Mouse (Mus musculus) NIH3T3 (cell line): ENCODE measurements around the gene Mt2.

ENCODE experiments used
- DNase-seq: peaks from one replicate; pipeline ENCODE4 v3.0.0-alpha.2; 2012; ENCODE audit warnings: low read depth

Mt2 gene

GRCm38 (mm10) chr8:94199202-94199869 is 26.9 kb downstream of the Mt2 start:
- DNase-seq: peak; percentile 92

GRCm38 (mm10) chr8:94204043-94204442 is 31.6 kb downstream of the Mt2 start:
- DNase-seq: no peak

- peak; percentile 92 for DNase-seq
Measured at GRCm38 (mm10) chr8:94205736-94206135, 33.3 kb downstream of the Mt2 start.

GRCm38 (mm10) chr8:94206256-94206655 is 33.8 kb downstream of the Mt2 start:
- DNase-seq: no peak

GRCm38 (mm10) chr8:94207491-94207890 is 35.0 kb downstream of the Mt2 start:
- DNase-seq: no peak

DNA sequence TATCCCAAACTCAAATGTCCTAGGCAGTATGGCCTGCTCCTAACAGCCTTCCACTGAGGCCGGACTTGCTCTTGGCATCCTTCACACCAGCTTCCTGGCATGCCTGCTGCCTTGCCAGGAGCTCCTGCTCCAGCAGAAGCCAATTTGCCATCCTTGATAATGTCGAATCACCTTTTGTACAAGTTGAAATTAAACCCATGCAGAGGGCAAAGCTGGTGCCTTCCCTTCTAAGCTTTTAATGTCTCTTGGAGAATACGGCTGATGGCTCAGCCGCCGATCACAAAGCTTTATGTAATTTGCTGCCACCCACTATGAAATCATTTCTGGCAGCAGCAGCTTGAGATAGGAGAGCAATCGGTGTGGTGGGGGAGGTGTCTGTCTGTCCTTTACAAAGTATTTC is 37.2 kb downstream of the Mt2 start:
- no peak for DNase-seq

GRCm38 (mm10) chr8:94210225-94210624 is 37.8 kb downstream of the Mt2 start:
- no peak for DNase-seq

DNA sequence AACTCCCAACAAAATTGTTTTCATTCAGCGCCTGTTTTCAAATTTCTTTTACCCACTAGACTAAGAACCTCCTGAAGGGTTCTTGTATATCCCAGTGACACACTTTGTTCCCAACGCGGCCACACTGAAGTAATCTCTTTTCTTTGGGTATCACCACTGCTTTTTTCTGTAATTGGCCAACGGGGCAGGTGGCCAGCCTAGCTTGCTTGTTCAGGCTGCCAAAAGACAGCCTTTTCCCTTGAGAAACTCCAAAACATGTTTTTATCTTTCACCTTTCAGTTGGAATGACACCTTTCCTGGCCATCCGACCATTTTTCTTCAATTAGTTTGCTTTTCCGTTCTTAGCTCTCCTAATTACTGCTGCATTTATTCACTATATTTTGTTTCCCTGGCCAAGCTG is 41.4 kb downstream of the Mt2 start:
- no peak for DNase-seq

DNA sequence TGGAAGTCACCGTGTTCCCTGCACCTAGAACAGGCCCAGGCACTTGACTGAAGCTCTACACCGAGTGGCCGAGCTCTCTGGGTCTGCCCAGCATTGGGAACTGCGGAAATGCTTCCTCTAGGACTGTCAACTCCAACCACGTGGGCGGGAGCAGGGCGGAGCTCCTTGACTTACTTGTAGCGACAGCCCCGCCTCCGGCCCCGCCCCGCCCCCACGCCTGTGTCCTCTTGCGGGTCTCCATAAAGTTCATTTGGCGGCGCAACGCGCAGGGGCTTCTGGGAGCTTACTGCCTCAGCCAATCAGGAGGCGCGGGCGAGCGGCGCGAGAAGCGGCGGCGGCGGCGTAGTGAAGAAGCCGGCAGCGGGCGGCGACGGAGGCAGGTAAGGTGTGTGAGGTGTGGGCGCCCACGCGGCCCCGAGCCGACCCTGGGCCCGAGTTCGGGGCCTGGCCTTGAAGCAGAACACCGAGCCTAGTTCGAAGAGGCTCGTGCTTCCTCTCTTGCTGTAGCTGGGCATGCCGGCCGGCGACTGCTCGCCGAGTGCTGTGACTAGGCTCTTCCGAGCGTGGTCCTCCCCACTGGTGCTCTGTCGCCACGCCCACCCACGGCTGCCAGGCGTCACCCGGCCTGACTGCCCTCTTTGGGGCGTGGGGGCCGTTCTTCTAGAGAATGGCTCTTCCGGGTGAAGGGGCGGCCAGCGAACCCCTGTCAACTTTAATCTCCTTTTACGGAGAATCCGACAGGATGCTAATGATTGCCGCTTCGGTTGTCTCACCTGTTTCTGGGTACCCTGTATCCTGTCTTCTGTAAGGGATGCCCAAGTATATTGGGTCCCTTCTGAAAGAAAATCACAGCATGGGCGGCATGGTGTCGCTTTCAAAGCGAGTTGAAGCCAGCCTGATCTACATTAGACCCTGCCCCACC is 42.0 kb downstream of the Mt2 start, which contains the start of gene Nup93:
Gene Nup93, plus strand, starts transcription at position 313 of the 922 bp plus-strand sequence.
- peak; percentile 100 for DNase-seq
